Mouse (Mus musculus) midbrain, embryonic 11.5 days (tissue): ENCODE data around the gene Ptprb. TPM values are rescaled to one million over a fixed set of nuclear protein-coding genes. Genes with fewer than 3 reads are reported as not detected.

ENCODE experiments used
- ATAC-seq: fragments of 200-750 bp; cut with Nextera tagmentation; 2 replicates; pipeline ENCODE4 v1.8.0; 2017; ENCODE audit warnings: moderate TSS enrichment, moderate library complexity; ENCODE audit not compliant: low FRiP score
- DNase-seq: peaks from one replicate; pipeline ENCODE4 v3.0.0; 2015; ENCODE audit warnings: low spot score; ENCODE audit errors: missing footprints
- H3K27ac ChIP-seq: fragments of 300-500 bp; sonication (generic); 2 replicates; pipeline ENCODE4 v1.5.1; 2014; ENCODE audit warnings: low read depth, low read length
- H3K27me3 ChIP-seq: fragments of 300-500 bp; sonication (generic); 2 replicates; pipeline ENCODE4 v1.6.1; 2014; ENCODE audit warnings: mild to moderate bottlenecking, low read length, moderate library complexity, mixed read lengths; ENCODE audit not compliant: control insufficient read depth, insufficient read depth
- H3K36me3 ChIP-seq: fragments of 300-500 bp; sonication (generic); 2 replicates; pipeline ENCODE4 v1.6.1; 2014; ENCODE audit warnings: mild to moderate bottlenecking, low read length, moderate library complexity, mixed read lengths; ENCODE audit not compliant: control insufficient read depth, insufficient read depth
- H3K4me1 ChIP-seq: fragments of 300-500 bp; sonication (generic); 2 replicates; pipeline ENCODE4 v1.6.1; 2014; ENCODE audit warnings: low read length; ENCODE audit not compliant: control insufficient read depth, insufficient read depth
- H3K4me2 ChIP-seq: fragments of 300-500 bp; sonication (generic); 2 replicates; pipeline ENCODE4 v1.6.1; 2014; ENCODE audit warnings: mild to moderate bottlenecking, moderate library complexity
- H3K4me3 ChIP-seq: fragments of 300-500 bp; sonication (generic); 2 replicates; pipeline ENCODE4 v1.5.1; 2014; ENCODE audit warnings: low read depth, low read length
- H3K9ac ChIP-seq: fragments of 300-500 bp; sonication (generic); 2 replicates; pipeline ENCODE4 v1.6.1; 2014; ENCODE audit warnings: low read length
- H3K9me3 ChIP-seq: fragments of 300-500 bp; sonication (generic); 2 replicates; pipeline ENCODE4 v1.6.1; 2016; ENCODE audit warnings: low read length; ENCODE audit not compliant: control insufficient read depth
- WGBS: fragments of 180-500 bp; shearing (Covaris S2); extraction: QIAGEN DNeasy Blood & Tissue Kit; methylation state at CpG from one replicate; pipeline ENCODE4 v1.1.7; 2014; 5-methylcytosine and 5-hydroxymethylcytosine counted together
- polyA plus RNA-seq: library from polyadenylated mRNA; unstranded; fragments of >200 nt; fragmentation: Nextera tagmentation; extraction: Ambion mirVana; gene quantifications from 2 replicates; pipeline ENCODE4 v1.2.1, GENCODE M21; 2014

Gene Ptprb
- polyA plus RNA-seq, 1 experiment from 2014 or later: 2.9 TPM

- H3K4me3 ChIP-seq: no peak overlapping the region
- H3K4me1 ChIP-seq: no peaks in the 10 kb centered on the region
- no peak for DNase-seq
- H3K27me3 ChIP-seq: no peaks in the 10 kb centered on the region
- no peak for ATAC-seq
- no peak overlapping the region for H3K27ac ChIP-seq
- WGBS: 68% methylated on average over 5 of the region's 5 CpGs
- H3K9ac ChIP-seq: no peak overlapping the region
- H3K9me3 ChIP-seq: no peaks in the 10 kb centered on the region
- H3K4me2 ChIP-seq: no peak overlapping the region
- H3K36me3 ChIP-seq: no peaks in the 10 kb centered on the region
Measured at GRCm38 (mm10) chr10:116261559-116261958, 13.8 kb upstream of the Ptprb start.

- Histone ChIP-seq H3K4me2 (no peak overlapping the region), H3K36me3 (no peaks in the 10 kb centered on the region), H3K9ac (no peak overlapping the region), H3K27ac (no peak overlapping the region), H3K27me3 (no peaks in the 10 kb centered on the region), H3K4me3 (no peak overlapping the region), H3K4me1 (peaks cover 4% of the 10 kb centered on the region; the same call in 1 of the 2 replicates), H3K9me3 (no peaks in the 10 kb centered on the region)
- WGBS: 84% methylated on average over 11 of the region's 11 CpGs
- DNase-seq (no peak), ATAC-seq (no peak)
Measured at GRCm38 (mm10) chr10:116264521-116264920, 10.8 kb upstream of the Ptprb start.

GRCm38 (mm10) chr10:116266561-116267433 lies 8.5 kb upstream of the Ptprb start:
- H3K9me3 ChIP-seq: no peaks in the 10 kb centered on the region
- no peak for DNase-seq

GRCm38 (mm10) chr10:116267434-116267822 lies 7.9 kb upstream of the Ptprb start:
- H3K9me3 ChIP-seq: no peaks in the 10 kb centered on the region
- WGBS: 67% methylated on average over 4 of the region's 4 CpGs
- H3K4me2 ChIP-seq: no peak overlapping the region

More at GRCm38 (mm10) chr10:116266561-116267433, 8.5 kb upstream of the Ptprb start:
- Histone ChIP-seq H3K36me3 (no peaks in the 10 kb centered on the region), H3K9ac (no peak overlapping the region), H3K4me1 (peaks cover 4% of the 10 kb centered on the region; the same call in 1 of the 2 replicates), H3K27ac (no peak overlapping the region), H3K27me3 (no peaks in the 10 kb centered on the region), H3K4me3 (no peak overlapping the region), H3K4me2 (no peak overlapping the region)
- ATAC-seq: no peak
- WGBS: 78% methylated on average over 15 of the region's 15 CpGs

GRCm38 (mm10) chr10:116268343-116268742 lies 7.0 kb upstream of the Ptprb start:
- Histone ChIP-seq H3K27me3 (no peaks in the 10 kb centered on the region), H3K36me3 (no peaks in the 10 kb centered on the region), H3K4me3 (no peak overlapping the region), H3K27ac (no peak overlapping the region), H3K9ac (no peak overlapping the region), H3K4me2 (no peak overlapping the region), H3K4me1 (peaks cover 4% of the 10 kb centered on the region; the same call in 1 of the 2 replicates), H3K9me3 (no peaks in the 10 kb centered on the region)
- ATAC-seq: peak; percentile 38; the same call in 1 of the 2 replicates
- WGBS: 42% methylated on average over 4 of the region's 4 CpGs
- no peak for DNase-seq

More at GRCm38 (mm10) chr10:116267434-116267822, 7.9 kb upstream of the Ptprb start:
- Histone ChIP-seq H3K27me3 (no peaks in the 10 kb centered on the region), H3K4me3 (no peak overlapping the region), H3K36me3 (no peaks in the 10 kb centered on the region), H3K9ac (no peak overlapping the region), H3K27ac (no peak overlapping the region), H3K4me1 (peaks cover 4% of the 10 kb centered on the region; the same call in 1 of the 2 replicates)
- ATAC-seq (no peak), DNase-seq (no peak)

GRCm38 (mm10) chr10:116270646-116271469 lies 4.5 kb upstream of the Ptprb start:
- Histone ChIP-seq H3K4me2 (no peak overlapping the region), H3K27ac (no peak overlapping the region), H3K4me3 (no peak overlapping the region), H3K27me3 (no peaks in the 10 kb centered on the region), H3K36me3 (no peaks in the 10 kb centered on the region), H3K9ac (no peak overlapping the region), H3K9me3 (no peaks in the 10 kb centered on the region), H3K4me1 (peaks cover 4% of the 10 kb centered on the region; the same call in 1 of the 2 replicates)
- ATAC-seq: no peak
- WGBS: 73% methylated on average over 12 of the region's 12 CpGs
- peak; percentile 72 for DNase-seq

- no peaks in the 10 kb centered on the region for H3K36me3 ChIP-seq
- H3K9ac ChIP-seq: no peak overlapping the region
- no peak for ATAC-seq
- DNase-seq: peak; percentile 71
- no peak overlapping the region for H3K27ac ChIP-seq
- WGBS: 92% methylated on average over 10 of the region's 10 CpGs
- H3K27me3 ChIP-seq: no peaks in the 10 kb centered on the region
- no peaks in the 10 kb centered on the region for H3K9me3 ChIP-seq
- H3K4me2 ChIP-seq: no peak overlapping the region
- H3K4me1 ChIP-seq: peaks cover 4% of the 10 kb centered on the region; the same call in 1 of the 2 replicates
- no peak overlapping the region for H3K4me3 ChIP-seq
Measured at GRCm38 (mm10) chr10:116271470-116271915, 3.8 kb upstream of the Ptprb start.

- Histone ChIP-seq H3K4me3 (no peak overlapping the region), H3K9me3 (no peaks in the 10 kb centered on the region), H3K27ac (no peak overlapping the region), H3K9ac (no peak overlapping the region), H3K4me1 (peaks cover 4% of the 10 kb centered on the region; the same call in 1 of the 2 replicates), H3K27me3 (no peaks in the 10 kb centered on the region), H3K4me2 (no peak overlapping the region), H3K36me3 (no peaks in the 10 kb centered on the region)
- 77% methylated on average over 3 of the region's 3 CpGs for WGBS
- ATAC-seq (no peak), DNase-seq (peak; percentile 68)
Measured at GRCm38 (mm10) chr10:116272156-116272555, 3.2 kb upstream of the Ptprb start.
